Mouse (Mus musculus) midbrain, embryonic 12.5 days (tissue): ENCODE results near the gene Dact1. TPM values are rescaled to one million over a fixed set of nuclear protein-coding genes. Genes with fewer than 3 reads are reported as not detected.

ENCODE experiments used
- ATAC-seq: fragments of 200-750 bp; cut with Nextera tagmentation; 2 replicates; pipeline ENCODE4 v1.8.0; 2017; ENCODE audit warnings: low read depth, moderate TSS enrichment, moderate library complexity; ENCODE audit not compliant: low FRiP score
- H3K27ac ChIP-seq: fragments of 300-500 bp; sonication (generic); replicated peaks from 2 replicates; pipeline ENCODE4 v1.5.1; 2016; ENCODE audit warnings: mild to moderate bottlenecking
- H3K27me3 ChIP-seq: fragments of 300-500 bp; sonication (generic); 2 replicates; pipeline ENCODE4 v1.6.1; 2016; ENCODE audit warnings: mild to moderate bottlenecking
- H3K36me3 ChIP-seq: fragments of 300-500 bp; sonication (generic); 2 replicates; pipeline ENCODE4 v1.6.1; 2016
- H3K4me1 ChIP-seq: fragments of 300-500 bp; sonication (generic); 2 replicates; pipeline ENCODE4 v1.6.1; 2016
- H3K4me2 ChIP-seq: fragments of 300-500 bp; sonication (generic); replicated peaks from 2 replicates; pipeline ENCODE4 v1.6.1; 2016; ENCODE audit warnings: mild to moderate bottlenecking, moderate library complexity
- H3K4me3 ChIP-seq: fragments of 300-500 bp; sonication (generic); 2 replicates; pipeline ENCODE4 v1.5.1; 2016; ENCODE audit warnings: mild to moderate bottlenecking
- H3K9ac ChIP-seq: fragments of 300-500 bp; sonication (generic); replicated peaks from 2 replicates; pipeline ENCODE4 v1.6.1; 2016; ENCODE audit warnings: mild to moderate bottlenecking, moderate library complexity
- H3K9me3 ChIP-seq: fragments of 300-500 bp; sonication (generic); 2 replicates; pipeline ENCODE4 v1.6.1; 2016; ENCODE audit warnings: mild to moderate bottlenecking
- WGBS: fragments of 180-500 bp; shearing (Covaris S2); methylation state at CpG from one replicate; pipeline ENCODE4 v1.1.7; 2016; 5-methylcytosine and 5-hydroxymethylcytosine counted together
- polyA plus RNA-seq: library from polyadenylated mRNA; unstranded; fragments of >200 nt; fragmentation: Nextera tagmentation; extraction: Ambion mirVana; gene quantifications from 2 replicates; pipeline ENCODE4 v1.2.1, GENCODE M21; 2016

Gene Dact1
- polyA plus RNA-seq, 1 experiment from 2014 or later = 32.6 TPM

DNA sequence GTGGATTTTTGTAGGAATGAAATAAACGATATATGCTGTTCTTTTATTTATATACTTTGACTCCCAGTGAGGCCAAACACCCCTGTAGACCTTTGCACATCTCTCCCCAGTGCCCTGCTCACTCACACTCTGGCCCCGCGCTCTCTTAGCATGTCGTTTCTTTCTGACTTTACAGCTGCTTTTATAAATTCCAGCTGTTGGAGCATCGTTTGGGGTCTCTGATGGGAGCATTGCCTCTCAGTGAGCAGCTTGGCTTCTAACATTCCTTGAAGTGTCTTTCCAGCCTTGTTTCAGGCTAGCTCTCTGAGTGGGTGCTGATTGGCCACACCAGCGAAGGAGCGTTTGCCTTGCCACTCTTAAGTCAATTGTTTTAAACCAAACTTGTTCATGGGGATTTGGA, 35.8 kb downstream of the Dact1 start:
- H3K4me3 ChIP-seq = no peak overlapping the region
- H3K27me3 ChIP-seq = no peaks in the 10 kb centered on the region
- H3K9me3 ChIP-seq = no peaks in the 10 kb centered on the region
- H3K4me2 ChIP-seq = no peak overlapping the region
- H3K4me1 ChIP-seq = peaks cover 3% of the 10 kb centered on the region; the same call in 1 of the 2 replicates
- H3K36me3 ChIP-seq = no peaks in the 10 kb centered on the region
- ATAC-seq = no peak
- no peak overlapping the region for H3K9ac ChIP-seq
- WGBS = 77% methylated on average over 7 of the region's 7 CpGs
- no peak overlapping the region for H3K27ac ChIP-seq

DNA sequence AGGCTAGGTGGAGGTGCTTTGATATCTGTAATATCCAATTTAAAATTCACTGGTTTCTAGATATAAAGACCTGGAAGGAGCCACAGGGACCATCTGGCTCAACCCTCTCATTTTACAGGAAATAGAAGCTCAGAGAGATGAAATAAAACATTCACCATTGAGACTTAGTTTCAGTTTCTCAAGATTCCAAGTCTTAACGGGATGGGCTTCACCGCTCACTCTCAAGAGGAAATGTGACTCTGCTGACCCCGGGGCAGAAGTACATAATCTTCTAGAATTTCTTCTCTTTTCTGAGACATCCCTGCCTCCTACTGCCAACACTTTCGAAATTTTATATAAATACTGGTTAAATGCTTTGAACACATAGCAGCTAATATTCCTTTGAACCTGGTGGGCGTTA, 36.4 kb downstream of the Dact1 start:
- Histone ChIP-seq H3K27ac (no peak overlapping the region), H3K27me3 (no peaks in the 10 kb centered on the region), H3K4me2 (no peak overlapping the region), H3K36me3 (no peaks in the 10 kb centered on the region), H3K4me1 (peaks cover 3% of the 10 kb centered on the region; the same call in 1 of the 2 replicates), H3K9ac (no peak overlapping the region), H3K9me3 (no peaks in the 10 kb centered on the region), H3K4me3 (no peak overlapping the region)
- 66% methylated on average over 5 of the region's 5 CpGs for WGBS
- ATAC-seq = no peak

DNA sequence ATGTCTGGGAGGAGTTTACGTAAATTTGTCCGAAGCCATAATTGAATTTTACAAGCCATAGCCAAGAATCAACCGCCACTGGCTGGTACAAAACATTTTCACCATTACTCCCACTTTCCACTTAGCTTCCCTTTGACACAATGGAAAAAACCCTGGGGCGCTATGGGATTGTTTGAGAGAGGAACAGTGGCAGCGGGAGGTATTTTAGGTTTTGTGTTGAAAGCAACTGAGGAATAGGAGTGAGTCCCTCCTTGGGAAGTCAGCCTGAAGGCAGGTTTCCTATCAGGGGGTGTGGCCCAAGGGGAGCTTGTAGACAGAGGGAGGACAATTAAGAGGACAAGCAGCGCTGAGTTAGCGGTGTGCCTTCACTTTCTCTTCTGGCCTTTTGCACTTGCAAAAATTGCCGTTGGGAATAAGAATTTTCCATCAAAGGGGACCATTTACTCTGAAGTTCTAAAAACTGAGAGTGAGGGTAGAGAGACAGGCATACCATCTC, 38.8 kb downstream of the Dact1 start:
- Histone ChIP-seq H3K27ac (no peak overlapping the region), H3K9ac (no peak overlapping the region), H3K36me3 (no peaks in the 10 kb centered on the region), H3K4me3 (no peak overlapping the region), H3K4me2 (no peak overlapping the region), H3K4me1 (peaks cover 3% of the 10 kb centered on the region; the same call in 1 of the 2 replicates), H3K9me3 (no peaks in the 10 kb centered on the region), H3K27me3 (0 out of 2 replicates have a peak, but pooled peaks cover 4% of the 10 kb centered on the region)
- no peak for ATAC-seq
- 69% methylated on average over 8 of the region's 8 CpGs for WGBS

DNA sequence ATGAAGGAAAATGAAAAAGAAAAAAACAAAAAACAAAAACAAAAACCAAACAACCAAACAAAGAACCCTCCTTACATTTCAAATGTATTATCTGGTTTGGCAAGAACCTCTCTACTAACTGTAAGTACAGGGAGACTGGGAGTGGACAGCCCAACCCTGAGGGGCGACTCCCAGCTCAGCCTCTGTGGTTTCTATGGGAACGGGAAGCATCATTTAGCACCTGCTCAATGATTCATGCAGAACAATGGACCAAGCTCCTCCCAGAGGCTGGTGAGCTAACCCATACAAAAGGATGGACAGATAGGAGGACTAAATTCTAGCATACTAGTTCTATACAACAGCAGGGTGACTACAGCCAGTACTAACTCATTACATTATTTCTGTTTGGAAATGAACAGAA, 40.4 kb downstream of the Dact1 start:
- Histone ChIP-seq H3K9me3 (no peaks in the 10 kb centered on the region), H3K36me3 (no peaks in the 10 kb centered on the region), H3K4me1 (peaks cover 3% of the 10 kb centered on the region; the same call in 1 of the 2 replicates), H3K4me2 (no peak overlapping the region), H3K4me3 (no peak overlapping the region), H3K9ac (no peak overlapping the region), H3K27ac (no peak overlapping the region), H3K27me3 (0 out of 2 replicates have a peak, but pooled peaks cover 4% of the 10 kb centered on the region)
- ATAC-seq = no peak
- 44% methylated on average over 2 of the region's 2 CpGs for WGBS

DNA sequence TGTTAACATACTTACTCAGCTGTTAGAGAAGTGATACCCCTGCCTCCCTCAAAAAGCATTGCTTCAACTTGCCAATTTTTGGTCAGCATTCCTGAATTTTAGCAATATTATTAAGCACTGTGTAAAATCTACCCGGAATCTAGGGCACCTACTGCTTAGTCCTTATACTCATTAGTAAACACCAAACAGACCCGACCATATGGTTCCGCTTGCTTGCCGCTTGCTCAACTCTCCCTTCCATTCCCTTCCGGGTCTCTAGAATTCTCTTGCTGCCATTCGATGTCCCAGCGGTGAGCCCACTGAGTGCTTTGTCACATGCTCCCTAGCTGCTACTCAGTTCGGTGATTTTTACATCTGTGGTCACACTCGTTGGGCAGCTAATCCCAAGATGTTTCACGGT, 45.0 kb downstream of the Dact1 start:
- no peak overlapping the region for H3K27ac ChIP-seq

DNA sequence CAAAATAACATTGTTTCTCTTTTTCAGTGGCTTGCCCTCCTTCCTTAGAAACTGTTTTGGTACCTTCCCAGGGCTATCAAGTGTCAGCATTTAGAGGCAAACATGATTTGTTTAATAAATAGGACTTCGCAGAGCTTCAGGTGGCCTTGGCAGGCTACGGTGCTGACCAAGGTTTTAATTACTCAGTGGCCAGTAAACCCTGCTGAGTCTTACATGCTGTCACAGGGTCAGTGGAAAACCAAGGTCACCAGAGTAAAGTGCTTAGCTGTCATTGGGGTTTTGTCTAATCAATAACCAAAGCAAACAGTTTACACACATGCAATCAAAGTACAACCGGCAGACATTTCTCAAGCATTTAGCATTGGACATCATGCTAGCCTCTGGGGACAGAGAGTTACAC, 45.4 kb downstream of the Dact1 start:
- Histone ChIP-seq H3K4me3 (no peak overlapping the region), H3K4me1 (peaks cover 1% of the 10 kb centered on the region; the same call in 1 of the 2 replicates), H3K27me3 (0 out of 2 replicates have a peak, but pooled peaks cover 7% of the 10 kb centered on the region), H3K27ac (no peak overlapping the region), H3K36me3 (no peaks in the 10 kb centered on the region), H3K9ac (no peak overlapping the region), H3K9me3 (0 out of 2 replicates have a peak, but pooled peaks cover 5% of the 10 kb centered on the region), H3K4me2 (no peak overlapping the region)
- no peak for ATAC-seq
- WGBS = 56% methylated on average over 3 of the region's 3 CpGs

More for the DNA sequence above, 45.0 kb downstream of the Dact1 start:
- 0 out of 2 replicates have a peak, but pooled peaks cover 7% of the 10 kb centered on the region for H3K27me3 ChIP-seq
- H3K9ac ChIP-seq = no peak overlapping the region
- ATAC-seq = no peak
- H3K36me3 ChIP-seq = no peaks in the 10 kb centered on the region
- peaks cover 3% of the 10 kb centered on the region; the same call in 1 of the 2 replicates for H3K4me1 ChIP-seq
- 47% methylated on average over 10 of the region's 10 CpGs for WGBS
- H3K4me3 ChIP-seq = no peak overlapping the region
- no peak overlapping the region for H3K4me2 ChIP-seq
- H3K9me3 ChIP-seq = 0 out of 2 replicates have a peak, but pooled peaks cover 5% of the 10 kb centered on the region

DNA sequence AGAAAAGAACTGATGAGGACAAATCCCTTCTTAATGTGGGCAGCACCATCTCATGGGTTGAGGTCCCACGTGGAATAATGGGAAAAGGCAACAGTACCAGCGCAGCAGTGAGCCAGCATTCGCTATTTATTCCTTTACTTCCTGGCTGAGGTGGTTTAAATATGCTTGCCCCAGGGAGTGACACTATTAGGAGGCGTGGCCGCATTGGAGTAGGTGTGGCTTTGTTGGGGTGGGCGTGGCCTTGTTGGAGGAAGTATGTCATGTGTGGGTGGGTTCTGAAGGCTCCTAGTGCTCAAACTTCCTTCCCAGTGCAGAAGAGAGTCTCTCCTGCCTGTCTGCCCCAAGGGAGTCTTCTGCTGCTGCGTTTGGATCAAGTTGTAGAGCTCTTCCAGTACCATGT, 51.9 kb downstream of the Dact1 start:
- H3K27me3 ChIP-seq = 0 out of 2 replicates have a peak, but pooled peaks cover 4% of the 10 kb centered on the region
- WGBS = 92% methylated on average over 7 of the region's 7 CpGs
- 0 out of 2 replicates have a peak, but pooled peaks cover under 1% of the 10 kb centered on the region for H3K9me3 ChIP-seq
- no peak overlapping the region for H3K27ac ChIP-seq
- ATAC-seq = no peak
- H3K4me3 ChIP-seq = no peak overlapping the region
- no peaks in the 10 kb centered on the region; the same call in 1 of the 2 replicates for H3K4me1 ChIP-seq
- no peak overlapping the region for H3K9ac ChIP-seq
- no peak overlapping the region for H3K4me2 ChIP-seq
- H3K36me3 ChIP-seq = no peaks in the 10 kb centered on the region

DNA sequence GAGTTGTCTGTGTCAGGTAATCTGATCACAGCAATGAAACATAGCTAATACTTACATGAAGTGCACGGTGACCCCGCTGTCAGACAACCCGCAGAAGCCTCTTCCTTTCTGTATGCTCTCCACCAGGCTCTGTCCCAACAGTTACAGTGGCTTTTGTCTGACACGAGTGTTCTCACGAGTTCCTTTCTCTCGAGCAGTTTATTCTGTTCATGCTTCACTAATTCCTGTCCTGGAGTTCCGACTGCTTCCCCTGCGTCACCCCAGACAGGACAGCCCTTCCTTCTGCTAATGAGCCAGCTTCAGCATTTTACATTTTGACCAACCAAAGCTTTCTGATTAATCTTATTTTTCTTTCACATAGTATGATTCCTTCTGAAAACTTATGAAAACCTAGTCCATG, 52.7 kb downstream of the Dact1 start:
- H3K9ac ChIP-seq = no peak overlapping the region
- H3K27ac ChIP-seq = no peak overlapping the region
- no peak overlapping the region for H3K4me3 ChIP-seq
- 71% methylated on average over 8 of the region's 8 CpGs for WGBS
- H3K27me3 ChIP-seq = no peaks in the 10 kb centered on the region
- no peaks in the 10 kb centered on the region; the same call in 1 of the 2 replicates for H3K4me1 ChIP-seq
- H3K4me2 ChIP-seq = no peak overlapping the region
- no peaks in the 10 kb centered on the region for H3K36me3 ChIP-seq
- no peak for ATAC-seq
- H3K9me3 ChIP-seq = no peaks in the 10 kb centered on the region

DNA sequence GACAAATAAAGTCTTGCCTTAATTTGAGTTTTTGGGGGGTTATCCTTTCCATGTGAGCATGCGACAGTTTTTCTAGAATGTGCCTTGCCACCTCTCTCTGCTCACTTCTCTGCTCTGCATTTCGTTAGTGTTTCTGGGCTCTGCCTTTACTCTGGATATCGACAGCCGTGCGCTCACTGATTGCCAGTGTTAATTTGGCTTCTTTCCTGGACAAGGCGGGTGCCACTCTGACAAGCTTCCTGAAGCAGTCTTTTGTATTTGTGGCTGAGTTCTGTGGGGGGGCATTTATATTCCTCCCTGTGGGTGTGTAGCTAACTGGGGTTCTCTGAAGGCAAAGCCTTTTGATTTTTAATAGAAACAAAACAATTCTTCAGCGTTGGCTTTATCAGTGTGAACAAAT, 54.4 kb downstream of the Dact1 start:
- H3K4me1 ChIP-seq = no peaks in the 10 kb centered on the region; the same call in 1 of the 2 replicates
- H3K36me3 ChIP-seq = no peaks in the 10 kb centered on the region
- H3K27ac ChIP-seq = 0 out of 2 replicates have a peak overlapping the region, but pooled peaks have one; percentile 6
- no peaks in the 10 kb centered on the region for H3K27me3 ChIP-seq
- 67% methylated on average over 7 of the region's 7 CpGs for WGBS
- H3K4me2 ChIP-seq = no peak overlapping the region
- H3K9ac ChIP-seq = no peak overlapping the region
- H3K9me3 ChIP-seq = no peaks in the 10 kb centered on the region
- H3K4me3 ChIP-seq = no peak overlapping the region
- ATAC-seq = no peak

DNA sequence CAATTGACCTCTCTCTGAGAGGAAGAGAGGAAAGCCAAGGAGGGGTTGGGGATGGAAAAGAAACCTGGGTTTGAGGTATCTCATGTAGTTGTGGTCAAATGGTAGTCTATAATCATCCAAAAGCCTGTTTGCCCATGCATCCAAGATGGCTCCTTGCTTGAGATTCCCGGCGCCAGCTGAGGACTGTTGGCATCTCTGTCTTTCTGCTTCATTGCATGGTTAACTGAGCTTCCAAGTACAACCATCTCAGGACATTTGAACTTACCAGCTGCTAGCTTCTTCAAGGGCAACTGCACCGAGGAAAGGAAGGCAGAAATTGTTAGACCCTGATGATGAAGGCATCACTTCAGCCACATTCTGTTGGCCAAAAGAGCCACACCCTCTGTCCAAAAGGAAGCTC, 54.8 kb downstream of the Dact1 start:
- Histone ChIP-seq H3K27me3 (no peaks in the 10 kb centered on the region), H3K4me2 (no peak overlapping the region), H3K4me1 (no peaks in the 10 kb centered on the region; the same call in 1 of the 2 replicates), H3K4me3 (no peak overlapping the region), H3K36me3 (no peaks in the 10 kb centered on the region), H3K27ac (0 out of 2 replicates have a peak overlapping the region, but pooled peaks have one; percentile 6), H3K9ac (no peak overlapping the region), H3K9me3 (no peaks in the 10 kb centered on the region)
- no peak for ATAC-seq
- 87% methylated on average over 3 of the region's 3 CpGs for WGBS

DNA sequence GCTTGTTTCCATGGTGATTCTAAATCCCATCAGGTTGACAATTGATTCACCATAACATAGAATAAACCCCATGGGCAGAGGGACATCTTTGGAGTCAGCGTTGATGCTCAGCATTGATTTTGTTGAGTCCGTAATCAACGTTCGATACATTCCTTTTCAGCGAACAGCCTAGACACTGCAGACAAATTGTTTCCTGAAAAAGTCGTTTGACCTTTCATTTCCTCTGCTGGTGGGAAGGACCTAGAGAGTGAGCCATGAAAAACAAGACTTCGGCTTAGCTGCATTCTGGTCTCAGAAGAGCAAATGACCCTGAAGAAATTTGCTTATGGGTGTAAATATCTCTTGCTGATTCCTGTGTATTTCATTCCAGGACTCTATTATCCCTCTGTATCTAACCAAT, 55.5 kb downstream of the Dact1 start:
- Histone ChIP-seq H3K9ac (no peak overlapping the region), H3K9me3 (no peaks in the 10 kb centered on the region), H3K4me2 (no peak overlapping the region), H3K36me3 (no peaks in the 10 kb centered on the region), H3K4me3 (no peak overlapping the region), H3K27ac (no peak overlapping the region), H3K4me1 (no peaks in the 10 kb centered on the region; the same call in 1 of the 2 replicates), H3K27me3 (no peaks in the 10 kb centered on the region)
- WGBS = 52% methylated on average over 7 of the region's 7 CpGs
- ATAC-seq = no peak

DNA sequence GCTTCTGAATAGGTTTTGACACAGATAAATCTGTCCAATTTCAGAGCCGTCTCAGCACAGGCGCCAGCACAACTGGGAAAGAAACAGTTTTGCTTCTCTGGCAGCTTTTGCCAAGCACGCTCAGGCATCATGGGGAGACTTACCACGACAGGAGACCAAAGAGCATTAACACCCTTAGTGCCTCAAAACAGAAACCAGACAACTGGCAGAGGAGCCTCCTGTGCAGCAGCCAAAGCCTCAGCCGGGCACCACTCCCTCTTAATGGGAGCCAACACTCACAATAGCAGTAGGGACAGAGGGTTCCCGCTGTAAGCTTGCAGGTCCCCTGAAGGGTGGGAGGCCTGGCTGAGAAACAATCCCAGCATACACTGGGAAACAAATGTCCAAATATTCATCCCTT, 56.5 kb downstream of the Dact1 start:
- Histone ChIP-seq H3K4me1 (no peaks in the 10 kb centered on the region), H3K27ac (no peak overlapping the region), H3K4me3 (no peak overlapping the region), H3K36me3 (no peaks in the 10 kb centered on the region), H3K27me3 (no peaks in the 10 kb centered on the region), H3K4me2 (no peak overlapping the region), H3K9ac (no peak overlapping the region), H3K9me3 (no peaks in the 10 kb centered on the region)
- no peak for ATAC-seq
- WGBS = 63% methylated on average over 6 of the region's 6 CpGs

DNA sequence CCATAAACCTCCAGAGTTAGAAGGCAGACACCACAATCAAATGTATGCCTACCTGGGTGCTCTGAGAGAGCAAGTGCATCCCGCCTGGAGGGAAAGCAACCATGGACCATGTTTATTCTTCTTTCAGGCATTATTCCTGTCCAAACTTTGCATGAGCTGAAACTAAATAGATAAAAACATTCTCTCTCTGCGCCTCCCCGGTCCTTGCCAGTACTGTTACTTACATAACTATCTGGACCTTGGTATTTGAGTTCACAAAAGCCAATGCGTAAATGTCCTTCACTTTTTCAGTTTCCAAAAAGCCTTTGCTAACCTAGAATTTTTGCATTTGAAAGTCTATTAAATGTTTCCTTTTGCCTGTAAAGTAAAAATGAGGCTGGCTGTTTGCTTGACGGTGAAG, 58.9 kb downstream of the Dact1 start:
- ATAC-seq = no peak
- H3K4me3 ChIP-seq = no peak overlapping the region
- WGBS = 72% methylated on average over 5 of the region's 5 CpGs

More for the DNA sequence above, 58.9 kb downstream of the Dact1 start:
- no peaks in the 10 kb centered on the region; the same call in 1 of the 2 replicates for H3K27me3 ChIP-seq
- H3K9me3 ChIP-seq = no peaks in the 10 kb centered on the region
- H3K4me2 ChIP-seq = no peak overlapping the region
- no peaks in the 10 kb centered on the region for H3K36me3 ChIP-seq
- no peak overlapping the region for H3K9ac ChIP-seq
- H3K4me1 ChIP-seq = no peaks in the 10 kb centered on the region
- H3K27ac ChIP-seq = no peak overlapping the region
